Mouse (Mus musculus): ENCODE results near the gene Ccdc172. TPM values are rescaled to one million over a fixed set of nuclear protein-coding genes. Genes with fewer than 3 reads are reported as not detected.

Ccdc172 gene
- not detected in 2 replicates for polyA plus RNA-seq (2016; fragmentation: Nextera tagmentation; extraction: Ambion mirVana)

- H3K9me3 ChIP-seq = no peaks in the 10 kb centered on the region
- 0 out of 2 replicates have a peak, but pooled peaks cover 3% of the 10 kb centered on the region for H3K27me3 ChIP-seq (ENCODE audit: poor library complexity, severe bottlenecking)
- H3K4me1 ChIP-seq = no peaks in the 10 kb centered on the region
- H3K27ac ChIP-seq = no peak within 1 kb of the TSS
- no peak for DNase-seq (ENCODE audit: extremely low spot score, low spot score)
- H3K36me3 ChIP-seq (replicated peaks) = no peaks in the 10 kb centered on the region
- WGBS = 95% methylated on average over 17 of the region's 17 CpGs
- no peak within 1 kb of the TSS for H3K4me3 ChIP-seq
Observed at GRCm38 (mm10) chr19:58511818-58512217, at the start of gene Ccdc172. Ccdc172 (plus strand) TSS chr19:58511993.

- DNase-seq (ENCODE audit: extremely low spot score, low spot score) = no peak
- H3K27me3 ChIP-seq (ENCODE audit: poor library complexity, severe bottlenecking) = peaks cover 83% of the 10 kb centered on the region
- H3K4me3 ChIP-seq = no peak overlapping the region
- WGBS = 83% methylated on average over 3 of the region's 3 CpGs
- H3K27ac ChIP-seq = no peak overlapping the region
- H3K36me3 ChIP-seq (replicated peaks) = no peaks in the 10 kb centered on the region
- peaks cover 19% of the 10 kb centered on the region for H3K4me1 ChIP-seq
- H3K9me3 ChIP-seq = peaks cover 9% of the 10 kb centered on the region; the same call in 1 of the 2 replicates
Observed at GRCm38 (mm10) chr19:58463755-58464154, 48.0 kb upstream of the Ccdc172 start.

GRCm38 (mm10) chr19:58468331-58468730 lies 43.5 kb upstream of the Ccdc172 start:
- H3K27me3 ChIP-seq (ENCODE audit: poor library complexity, severe bottlenecking) = peaks cover 53% of the 10 kb centered on the region
- no peak overlapping the region for H3K27ac ChIP-seq
- no peak overlapping the region for H3K4me3 ChIP-seq
- no peaks in the 10 kb centered on the region for H3K36me3 ChIP-seq (replicated peaks)
- H3K9me3 ChIP-seq = peaks cover 9% of the 10 kb centered on the region; the same call in 1 of the 2 replicates
- DNase-seq (ENCODE audit: extremely low spot score, low spot score) = no peak
- peaks cover 6% of the 10 kb centered on the region for H3K4me1 ChIP-seq
- 59% methylated on average over 2 of the region's 2 CpGs for WGBS

- H3K4me1 ChIP-seq = peaks cover 6% of the 10 kb centered on the region
- WGBS = 19% methylated on average over 12 of the region's 12 CpGs
- no peak overlapping the region for H3K4me3 ChIP-seq
- H3K27me3 ChIP-seq (ENCODE audit: poor library complexity, severe bottlenecking) = peaks cover 45% of the 10 kb centered on the region
- peak; percentile 80 for DNase-seq (ENCODE audit: extremely low spot score, low spot score)
- peaks cover 9% of the 10 kb centered on the region; the same call in 1 of the 2 replicates for H3K9me3 ChIP-seq
- no peak overlapping the region for H3K27ac ChIP-seq
- H3K36me3 ChIP-seq (replicated peaks) = no peaks in the 10 kb centered on the region
Observed at GRCm38 (mm10) chr19:58469421-58469820, 42.4 kb upstream of the Ccdc172 start.

GRCm38 (mm10) chr19:58474251-58474650 lies 37.5 kb upstream of the Ccdc172 start:
- H3K27ac ChIP-seq = no peak overlapping the region
- no peaks in the 10 kb centered on the region for H3K36me3 ChIP-seq (replicated peaks)
- peaks cover 1% of the 10 kb centered on the region for H3K9me3 ChIP-seq
- no peaks in the 10 kb centered on the region for H3K4me1 ChIP-seq
- H3K27me3 ChIP-seq (ENCODE audit: poor library complexity, severe bottlenecking) = peaks cover 14% of the 10 kb centered on the region
- whole genome bisulfite sequencing = 93% methylated on average over 3 of the region's 3 CpGs
- DNase-seq (ENCODE audit: extremely low spot score, low spot score) = no peak
- H3K4me3 ChIP-seq = no peak overlapping the region

GRCm38 (mm10) chr19:58482373-58482977 lies 29.3 kb upstream of the Ccdc172 start:
- Histone ChIP-seq H3K4me3 (no peak overlapping the region), H3K4me1 (no peaks in the 10 kb centered on the region), H3K9me3 (peaks cover 10% of the 10 kb centered on the region), H3K36me3 (replicated peaks) (no peaks in the 10 kb centered on the region), H3K27ac (no peak overlapping the region), H3K27me3 (ENCODE audit: poor library complexity, severe bottlenecking) (no peaks in the 10 kb centered on the region)
- no peak for DNase-seq (ENCODE audit: extremely low spot score, low spot score)
- 94% methylated on average over 9 of the region's 9 CpGs for WGBS

- WGBS = 74% methylated on average over 2 of the region's 2 CpGs
- Histone ChIP-seq H3K27me3 (ENCODE audit: poor library complexity, severe bottlenecking) (no peaks in the 10 kb centered on the region), H3K9me3 (peaks cover 5% of the 10 kb centered on the region; the same call in 1 of the 2 replicates), H3K36me3 (replicated peaks) (no peaks in the 10 kb centered on the region), H3K27ac (no peak overlapping the region), H3K4me3 (no peak overlapping the region), H3K4me1 (no peaks in the 10 kb centered on the region)
- DNase-seq (ENCODE audit: extremely low spot score, low spot score) = no peak
Observed at GRCm38 (mm10) chr19:58486686-58487085, 25.1 kb upstream of the Ccdc172 start.

- no peaks in the 10 kb centered on the region for H3K36me3 ChIP-seq (replicated peaks)
- no peak overlapping the region for H3K4me3 ChIP-seq
- 82% methylated on average over 3 of the region's 3 CpGs for WGBS
- no peaks in the 10 kb centered on the region for H3K27me3 ChIP-seq (ENCODE audit: poor library complexity, severe bottlenecking)
- H3K9me3 ChIP-seq = no peaks in the 10 kb centered on the region
- DNase-seq (ENCODE audit: extremely low spot score, low spot score) = no peak
- peaks cover 7% of the 10 kb centered on the region for H3K4me1 ChIP-seq
- H3K27ac ChIP-seq = no peak overlapping the region
Observed at GRCm38 (mm10) chr19:58497106-58497505, 14.7 kb upstream of the Ccdc172 start.

GRCm38 (mm10) chr19:58499420-58499966 lies 12.3 kb upstream of the Ccdc172 start:
- Histone ChIP-seq H3K4me3 (no peak overlapping the region), H3K27me3 (ENCODE audit: poor library complexity, severe bottlenecking) (no peaks in the 10 kb centered on the region), H3K9me3 (no peaks in the 10 kb centered on the region), H3K36me3 (replicated peaks) (no peaks in the 10 kb centered on the region), H3K4me1 (peaks cover 11% of the 10 kb centered on the region), H3K27ac (no peak overlapping the region)
- 85% methylated on average over 3 of the region's 3 CpGs for WGBS
- DNase-seq (ENCODE audit: extremely low spot score, low spot score) = no peak

- Histone ChIP-seq H3K27me3 (ENCODE audit: poor library complexity, severe bottlenecking) (no peaks in the 10 kb centered on the region), H3K9me3 (no peaks in the 10 kb centered on the region), H3K27ac (no peak overlapping the region), H3K36me3 (replicated peaks) (no peaks in the 10 kb centered on the region), H3K4me3 (no peak overlapping the region), H3K4me1 (peaks cover 11% of the 10 kb centered on the region)
- DNase-seq (ENCODE audit: extremely low spot score, low spot score) = no peak
- WGBS = 92% methylated on average over 2 of the region's 2 CpGs
Observed at GRCm38 (mm10) chr19:58500049-58500448, 11.7 kb upstream of the Ccdc172 start.

GRCm38 (mm10) chr19:58521696-58522095 lies 9.9 kb downstream of the Ccdc172 start:
- Histone ChIP-seq H3K27me3 (ENCODE audit: poor library complexity, severe bottlenecking) (peaks cover 43% of the 10 kb centered on the region), H3K27ac (no peak overlapping the region), H3K4me3 (no peak overlapping the region), H3K9me3 (no peaks in the 10 kb centered on the region), H3K36me3 (replicated peaks) (no peaks in the 10 kb centered on the region), H3K4me1 (peaks cover 40% of the 10 kb centered on the region)
- WGBS = 93% methylated on average over 1 of the region's 1 CpGs
- no peak for DNase-seq (ENCODE audit: extremely low spot score, low spot score)

- WGBS = 51% methylated on average over 12 of the region's 12 CpGs
- H3K4me3 ChIP-seq = no peak overlapping the region
- peaks cover 43% of the 10 kb centered on the region for H3K27me3 ChIP-seq (ENCODE audit: poor library complexity, severe bottlenecking)
- H3K4me1 ChIP-seq = peaks cover 40% of the 10 kb centered on the region
- no peaks in the 10 kb centered on the region for H3K36me3 ChIP-seq (replicated peaks)
- no peaks in the 10 kb centered on the region for H3K9me3 ChIP-seq
- no peak for DNase-seq (ENCODE audit: extremely low spot score, low spot score)
- 0 out of 2 replicates have a peak overlapping the region, but pooled peaks have one; percentile 11 for H3K27ac ChIP-seq
Observed at GRCm38 (mm10) chr19:58523736-58524394, 12.1 kb downstream of the Ccdc172 start.

All from forebrain, embryonic 10.5 days (tissue).